Mouse (Mus musculus): ENCODE data around the gene Crybg2. TPM values are rescaled to one million over a fixed set of nuclear protein-coding genes. Genes with fewer than 3 reads are reported as not detected.

Crybg2 gene
- polyA plus RNA-seq, 1 experiment from 2014 or later = 4.4 TPM

DNA sequence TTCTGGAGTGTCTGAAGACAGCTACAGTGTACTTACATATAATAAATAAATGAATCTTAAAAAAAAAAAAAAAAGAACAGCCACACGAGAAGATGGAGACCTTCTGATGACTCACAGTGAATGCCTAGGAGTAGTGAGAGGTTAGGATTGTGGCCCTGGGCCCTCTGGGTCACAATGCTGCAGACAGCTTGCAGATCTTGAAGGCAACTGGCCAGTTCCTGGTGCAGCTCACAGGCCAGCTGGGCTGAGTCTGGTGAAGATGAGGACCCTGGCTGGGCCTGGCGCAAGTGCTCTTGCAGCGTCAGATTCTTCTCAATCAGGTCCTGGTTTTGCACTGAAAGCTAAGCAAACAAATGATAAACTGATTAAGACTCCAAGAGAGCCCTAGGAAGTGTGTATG lies 71.5 kb downstream of the Crybg2 start:
- WGBS = 87% methylated on average over 3 of the region's 3 CpGs
- no peak for DNase-seq (ENCODE audit: low spot score)
- Histone ChIP-seq H3K36me3 (peaks cover 34% of the 10 kb centered on the region), H3K27ac (no peak overlapping the region), H3K9me3 (replicated peaks) (no peaks in the 10 kb centered on the region), H3K4me3 (no peak overlapping the region), H3K4me1 (peaks cover 52% of the 10 kb centered on the region), H3K27me3 (ENCODE audit: low read depth, poor library complexity, severe bottlenecking) (no peaks in the 10 kb centered on the region)

DNA sequence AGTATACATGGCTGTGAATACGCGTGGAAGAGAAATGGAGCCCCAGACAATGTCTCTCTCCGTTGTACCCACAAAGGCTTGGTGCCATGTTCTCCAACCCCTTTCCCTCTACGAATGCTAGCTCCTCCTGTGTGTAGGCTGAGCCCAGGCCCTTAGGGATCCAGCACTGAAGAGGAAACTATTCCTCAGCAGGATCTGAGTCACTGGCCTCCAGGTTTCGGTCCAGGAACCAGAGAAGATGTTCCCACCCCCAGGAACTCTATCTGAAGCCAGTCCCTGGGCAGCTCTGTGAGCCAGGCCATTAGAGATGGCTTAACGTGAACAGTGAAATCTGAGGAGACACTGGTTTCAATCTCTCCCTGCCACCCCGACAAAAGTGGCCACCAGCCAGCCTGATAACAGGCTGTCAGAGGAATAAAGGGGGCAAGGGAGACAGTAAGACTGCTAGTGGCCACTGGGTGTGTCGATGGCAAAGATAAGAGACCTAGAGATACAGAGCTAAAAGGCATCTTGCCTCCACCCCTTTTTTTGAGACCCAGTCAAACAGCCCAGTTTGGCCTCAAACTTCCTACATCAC lies 72.0 kb downstream of the Crybg2 start:
- Histone ChIP-seq H3K27ac (no peak overlapping the region), H3K4me1 (peaks cover 52% of the 10 kb centered on the region), H3K4me3 (no peak overlapping the region), H3K9me3 (replicated peaks) (no peaks in the 10 kb centered on the region), H3K36me3 (peaks cover 38% of the 10 kb centered on the region), H3K27me3 (ENCODE audit: low read depth, poor library complexity, severe bottlenecking) (no peaks in the 10 kb centered on the region)
- DNase-seq (ENCODE audit: low spot score) = no peak
- WGBS = 71% methylated on average over 8 of the region's 8 CpGs

DNA sequence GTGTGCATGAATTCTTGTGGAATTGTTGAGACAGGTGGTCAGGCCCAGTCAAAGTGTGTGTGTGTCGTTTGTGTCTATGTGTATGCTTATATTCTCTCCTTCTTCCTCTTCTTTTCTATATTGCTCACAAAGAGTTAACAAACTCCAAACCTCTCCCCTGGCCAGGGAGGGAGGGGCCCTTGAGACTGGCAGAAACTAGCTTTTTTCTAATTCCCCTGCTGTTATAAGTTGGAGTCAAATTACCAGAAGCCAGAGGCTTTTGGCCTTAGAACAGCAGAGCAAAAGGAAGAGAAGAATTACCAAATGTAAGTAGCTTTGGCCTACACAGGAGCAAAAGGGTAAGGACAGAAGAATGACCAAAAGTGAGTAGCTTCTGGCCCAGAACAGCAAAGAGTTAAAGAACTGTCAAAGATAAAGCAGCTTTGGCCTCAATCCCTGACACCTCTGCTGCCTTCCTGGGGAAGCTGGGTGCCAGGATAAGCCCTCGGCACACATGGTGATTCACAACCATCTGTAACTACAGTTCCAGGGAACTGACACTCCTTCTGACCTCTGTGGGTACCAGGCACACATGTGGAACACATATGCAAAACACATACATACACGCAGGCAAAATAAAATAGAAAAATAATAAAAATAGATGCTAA lies 75.8 kb downstream of the Crybg2 start:
- 36% methylated on average over 3 of the region's 3 CpGs for WGBS
- no peak for DNase-seq (ENCODE audit: low spot score)

DNA sequence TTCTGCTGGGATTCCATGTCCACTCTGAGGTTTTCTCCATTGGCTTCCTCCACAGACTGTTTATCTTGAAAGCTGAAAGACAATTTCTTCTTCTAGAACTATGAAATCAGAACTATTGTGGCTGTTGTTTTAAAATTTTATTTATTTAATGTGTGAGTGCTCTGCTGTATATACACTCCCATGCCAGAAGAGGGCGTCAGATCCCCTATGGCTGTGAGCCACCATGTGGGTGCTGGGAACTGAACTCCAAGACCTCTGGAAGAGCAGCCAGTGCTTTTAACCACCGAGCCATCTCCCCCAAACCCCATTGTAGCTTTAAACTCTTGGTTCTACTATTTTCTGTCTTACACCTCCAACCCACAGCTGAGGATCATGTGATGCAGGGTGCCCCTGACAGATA lies 78.2 kb downstream of the Crybg2 start:
- WGBS = 83% methylated on average over 2 of the region's 2 CpGs
- Histone ChIP-seq H3K9me3 (replicated peaks) (no peaks in the 10 kb centered on the region), H3K4me3 (no peak overlapping the region), H3K27ac (no peak overlapping the region), H3K4me1 (peaks cover 24% of the 10 kb centered on the region), H3K27me3 (ENCODE audit: low read depth, poor library complexity, severe bottlenecking) (no peaks in the 10 kb centered on the region), H3K36me3 (peaks cover 36% of the 10 kb centered on the region)
- no peak for DNase-seq (ENCODE audit: low spot score)

More for the DNA sequence above, 75.8 kb downstream of the Crybg2 start:
- Histone ChIP-seq H3K27ac (peak overlapping the region; percentile 78), H3K9me3 (replicated peaks) (no peaks in the 10 kb centered on the region), H3K4me1 (peaks cover 24% of the 10 kb centered on the region), H3K27me3 (ENCODE audit: low read depth, poor library complexity, severe bottlenecking) (no peaks in the 10 kb centered on the region), H3K36me3 (peaks cover 41% of the 10 kb centered on the region), H3K4me3 (peak overlapping the region; percentile 24; the same call in 1 of the 2 replicates)

Other genes with a start within 250 kb of the Crybg2 start
- 52.1 and 53.3 TPM in 2 replicates for gene Rps6ka1, start 173.0 kb upstream of the Crybg2 start, polyA plus RNA-seq (2016; fragmentation: Nextera tagmentation; extraction: Ambion mirVana)
- 2,670 and 2,950 TPM in 2 replicates for gene Hmgn2, start 92.2 kb upstream of the Crybg2 start, polyA plus RNA-seq (2016; fragmentation: Nextera tagmentation; extraction: Ambion mirVana)
- 41.8 and 41.9 TPM in 2 replicates for gene Dhdds, start 59.9 kb upstream of the Crybg2 start, polyA plus RNA-seq (2016; fragmentation: Nextera tagmentation; extraction: Ambion mirVana)
- 16.7 and 46.5 TPM in 2 replicates for gene Lin28a, start 42.0 kb upstream of the Crybg2 start, polyA plus RNA-seq (2016; fragmentation: Nextera tagmentation; extraction: Ambion mirVana)
- gene Zfp683, start 7.0 kb upstream of the Crybg2 start, polyA plus RNA-seq (2016; fragmentation: Nextera tagmentation; extraction: Ambion mirVana) = not detected in 2 replicates
- gene Cd52, start 34.3 kb downstream of the Crybg2 start, polyA plus RNA-seq (2016; fragmentation: Nextera tagmentation; extraction: Ambion mirVana) = 2.4 and 3.9 TPM in 2 replicates
- 5.1 and 6.5 TPM in 2 replicates for gene Ubxn11, start 41.8 kb downstream of the Crybg2 start, polyA plus RNA-seq (2016; fragmentation: Nextera tagmentation; extraction: Ambion mirVana)
- gene Sh3bgrl3, start 68.0 kb downstream of the Crybg2 start, polyA plus RNA-seq (2016; fragmentation: Nextera tagmentation; extraction: Ambion mirVana) = 280 and 308 TPM in 2 replicates
- gene Cep85, start 126.3 kb downstream of the Crybg2 start, polyA plus RNA-seq (2016; fragmentation: Nextera tagmentation; extraction: Ambion mirVana) = 27.1 and 29.1 TPM in 2 replicates
- gene Gm7534, start 142.2 kb downstream of the Crybg2 start, polyA plus RNA-seq (2016; fragmentation: Nextera tagmentation; extraction: Ambion mirVana) = not detected in 2 replicates
- gene Catsper4, start 166.6 kb downstream of the Crybg2 start, polyA plus RNA-seq (2016; fragmentation: Nextera tagmentation; extraction: Ambion mirVana) = not detected in 2 replicates
- 0.76 and 1.1 TPM in 2 replicates for gene Cnksr1, start 177.6 kb downstream of the Crybg2 start, polyA plus RNA-seq (2016; fragmentation: Nextera tagmentation; extraction: Ambion mirVana)
- 0.60 and 0.79 TPM in 2 replicates for gene E130218I03Rik, start 182.8 kb downstream of the Crybg2 start, polyA plus RNA-seq (2016; fragmentation: Nextera tagmentation; extraction: Ambion mirVana)
- gene Zfp593, start 184.8 kb downstream of the Crybg2 start, polyA plus RNA-seq (2016; fragmentation: Nextera tagmentation; extraction: Ambion mirVana) = 19.0 and 23.5 TPM in 2 replicates
- gene Gm30191, start 186.1 kb downstream of the Crybg2 start, polyA plus RNA-seq (2016; fragmentation: Nextera tagmentation; extraction: Ambion mirVana) = not detected in 2 replicates
- gene Grrp1, start 193.3 kb downstream of the Crybg2 start, polyA plus RNA-seq (2016; fragmentation: Nextera tagmentation; extraction: Ambion mirVana) = 9.2 and 10.9 TPM in 2 replicates
- 13.9 and 19.6 TPM in 2 replicates for gene Pdik1l, start 227.1 kb downstream of the Crybg2 start, polyA plus RNA-seq (2016; fragmentation: Nextera tagmentation; extraction: Ambion mirVana)

Data from limb, embryonic 10.5 days (tissue).